Mouse (Mus musculus): ENCODE results near the gene Add3. TPM values are rescaled to one million over a fixed set of nuclear protein-coding genes. Genes with fewer than 3 reads are reported as not detected.

The Add3 gene
- total and polyA plus RNA-seq, 3 experiments, result 10.9 to 89.2 (median 81.6) TPM

DNA sequence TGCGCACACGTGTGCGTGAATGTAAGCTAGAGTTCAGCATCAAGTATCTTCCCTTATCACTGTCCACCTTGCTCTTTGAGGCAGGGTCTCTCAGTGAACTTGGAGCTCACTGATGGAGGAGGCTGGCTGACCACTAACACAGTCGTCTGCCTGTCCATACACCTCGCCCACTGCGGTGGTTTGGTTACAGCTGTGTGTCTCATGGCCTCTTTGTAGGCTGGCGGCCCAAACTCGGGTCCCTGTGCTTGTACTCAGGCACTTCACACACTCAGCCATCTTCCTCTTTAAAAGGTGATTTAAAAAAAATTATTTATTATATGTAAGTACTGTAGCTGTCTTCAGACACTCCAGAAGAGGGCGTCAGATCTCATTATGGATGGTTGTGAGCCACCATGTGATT is 59.5 kb downstream of the Add3 start:
- ATAC-seq (ENCODE audit: extremely low read depth, insufficient number of reproducible peaks, low FRiP score, poor library complexity, severe bottlenecking) (no peak), DNase-seq (ENCODE audit: low spot score) (no peak)
- Histone ChIP-seq H3K4me1 (ENCODE audit: insufficient read depth, low read depth, low read length) (peaks cover 50% of the 10 kb centered on the region), H3K27me3 (ENCODE audit: insufficient read depth, low read length) (no peaks in the 10 kb centered on the region), H3K4me3 (ENCODE audit: low read depth, low read length) (no peak overlapping the region), H3K9me3 (replicated peaks) (no peaks in the 10 kb centered on the region; the same call in 1 of the 2 replicates), H3K36me3 (replicated peaks) (peaks cover 50% of the 10 kb centered on the region)
- TF ChIP-seq GATA1 (IDR thresholded peaks at IDR 0.05; ENCODE audit: borderline replicate concordance, low read length) (no peak), CTCF (IDR thresholded peaks at IDR 0.05; ENCODE audit: low read depth, low read length) (no peak), GATA2 (IDR thresholded peaks at IDR 0.05; ENCODE audit: borderline replicate concordance, low read depth, low read length) (no peak), TAL1 (conservative IDR thresholded peaks at IDR 0.05; ENCODE audit: low read depth, low read length) (no peak), POLR2AphosphoS5 (IDR thresholded peaks at IDR 0.05; ENCODE audit: insufficient replicate concordance, low read depth, low read length) (no peak)

DNA sequence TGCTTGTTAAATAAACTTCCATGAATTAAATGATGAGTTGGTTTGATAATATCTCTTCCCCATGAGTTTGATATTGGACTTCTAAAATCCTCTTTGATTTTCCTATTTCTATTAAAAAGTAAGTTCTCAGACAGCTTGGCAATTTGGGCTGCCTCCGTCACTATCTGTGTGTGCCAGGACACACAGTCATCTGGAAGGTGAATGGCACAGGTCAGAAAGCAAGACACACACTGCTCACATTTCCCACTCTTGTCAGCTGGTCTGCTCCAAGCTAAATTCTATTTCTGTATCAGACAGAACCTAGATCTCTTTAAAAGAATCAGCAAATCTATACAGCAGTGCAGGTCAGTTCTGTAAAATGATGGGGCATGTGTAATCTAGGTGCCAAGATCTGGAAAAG is 61.9 kb downstream of the Add3 start:
- ATAC-seq (ENCODE audit: extremely low read depth, insufficient number of reproducible peaks, low FRiP score, poor library complexity, severe bottlenecking), result no peak
- H3K4me1 ChIP-seq (ENCODE audit: insufficient read depth, low read depth, low read length), result peaks cover 43% of the 10 kb centered on the region
- TF ChIP-seq TAL1 (conservative IDR thresholded peaks at IDR 0.05; ENCODE audit: low read depth, low read length), result no peak
- no peak for TF ChIP-seq POLR2AphosphoS5 (IDR thresholded peaks at IDR 0.05; ENCODE audit: insufficient replicate concordance, low read depth, low read length)
- TF ChIP-seq GATA2 (IDR thresholded peaks at IDR 0.05; ENCODE audit: borderline replicate concordance, low read depth, low read length), result no peak
- TF ChIP-seq CTCF (IDR thresholded peaks at IDR 0.05; ENCODE audit: low read depth, low read length), result no peak
- no peak for TF ChIP-seq GATA1 (IDR thresholded peaks at IDR 0.05; ENCODE audit: borderline replicate concordance, low read length)
- H3K9me3 ChIP-seq (replicated peaks), result no peaks in the 10 kb centered on the region; the same call in 1 of the 2 replicates
- DNase-seq (ENCODE audit: low spot score), result no peak
- H3K4me3 ChIP-seq (ENCODE audit: low read depth, low read length), result no peak overlapping the region
- peaks cover 52% of the 10 kb centered on the region for H3K36me3 ChIP-seq (replicated peaks)
- H3K27me3 ChIP-seq (ENCODE audit: insufficient read depth, low read length), result no peaks in the 10 kb centered on the region

GRCm38 (mm10) chr19:53206986-53207385 is 66.7 kb downstream of the Add3 start:
- ATAC-seq (ENCODE audit: extremely low read depth, insufficient number of reproducible peaks, low FRiP score, poor library complexity, severe bottlenecking), result no peak
- peaks cover 34% of the 10 kb centered on the region for H3K36me3 ChIP-seq (replicated peaks)
- H3K4me1 ChIP-seq (ENCODE audit: insufficient read depth, low read depth, low read length), result peaks cover 49% of the 10 kb centered on the region
- no peak for DNase-seq (ENCODE audit: low spot score)
- no peaks in the 10 kb centered on the region for H3K27me3 ChIP-seq (ENCODE audit: insufficient read depth, low read length)
- H3K9me3 ChIP-seq (replicated peaks), result no peaks in the 10 kb centered on the region; the same call in 1 of the 2 replicates
- H3K4me3 ChIP-seq (ENCODE audit: low read depth, low read length), result no peak overlapping the region
- TF ChIP-seq GATA2 (IDR thresholded peaks at IDR 0.05; ENCODE audit: borderline replicate concordance, low read depth, low read length), result no peak
- TF ChIP-seq CTCF (IDR thresholded peaks at IDR 0.05; ENCODE audit: low read depth, low read length), result no peak
- TF ChIP-seq GATA1 (IDR thresholded peaks at IDR 0.05; ENCODE audit: borderline replicate concordance, low read length), result no peak
- no peak for TF ChIP-seq TAL1 (conservative IDR thresholded peaks at IDR 0.05; ENCODE audit: low read depth, low read length)
- TF ChIP-seq POLR2AphosphoS5 (IDR thresholded peaks at IDR 0.05; ENCODE audit: insufficient replicate concordance, low read depth, low read length), result no peak

DNA sequence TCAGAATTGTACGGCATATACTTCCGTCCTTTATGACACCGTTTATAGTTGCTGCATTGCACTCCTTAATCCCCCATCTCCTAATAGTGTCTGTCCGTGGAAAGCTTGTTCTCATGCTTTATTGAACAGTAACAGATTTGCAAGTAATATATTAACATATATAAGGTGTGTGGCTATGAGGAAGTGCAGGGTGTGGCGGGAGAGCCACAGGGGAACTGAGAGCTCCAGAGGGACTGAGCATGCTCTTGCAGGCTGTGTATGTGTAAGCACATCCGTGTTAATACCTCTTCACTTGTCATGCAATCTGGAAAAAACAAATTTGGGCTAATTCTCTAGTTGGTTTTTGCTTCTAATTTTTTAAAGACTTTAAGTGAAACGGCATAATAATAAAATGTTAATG is 68.6 kb downstream of the Add3 start:
- H3K4me1 ChIP-seq (ENCODE audit: insufficient read depth, low read depth, low read length), result peaks cover 50% of the 10 kb centered on the region
- peaks cover 32% of the 10 kb centered on the region for H3K36me3 ChIP-seq (replicated peaks)
- no peaks in the 10 kb centered on the region for H3K27me3 ChIP-seq (ENCODE audit: insufficient read depth, low read length)
- ATAC-seq (ENCODE audit: extremely low read depth, insufficient number of reproducible peaks, low FRiP score, poor library complexity, severe bottlenecking) (no peak; the same call in 1 of the 2 replicates), DNase-seq (ENCODE audit: low spot score) (no peak)
- H3K9me3 ChIP-seq (replicated peaks), result no peaks in the 10 kb centered on the region
- no peak overlapping the region for H3K4me3 ChIP-seq (ENCODE audit: low read depth, low read length)
- TF ChIP-seq POLR2AphosphoS5 (IDR thresholded peaks at IDR 0.05; ENCODE audit: insufficient replicate concordance, low read depth, low read length) (no peak), TAL1 (conservative IDR thresholded peaks at IDR 0.05; ENCODE audit: low read depth, low read length) (no peak), CTCF (IDR thresholded peaks at IDR 0.05; ENCODE audit: low read depth, low read length) (no peak), GATA2 (IDR thresholded peaks at IDR 0.05; ENCODE audit: borderline replicate concordance, low read depth, low read length) (no peak), GATA1 (IDR thresholded peaks at IDR 0.05; ENCODE audit: borderline replicate concordance, low read length) (no peak)

GRCm38 (mm10) chr19:53210251-53210650 is 70.0 kb downstream of the Add3 start:
- peaks cover 41% of the 10 kb centered on the region for H3K36me3 ChIP-seq (replicated peaks)
- H3K9me3 ChIP-seq (replicated peaks), result no peaks in the 10 kb centered on the region
- H3K4me1 ChIP-seq (ENCODE audit: insufficient read depth, low read depth, low read length), result peaks cover 49% of the 10 kb centered on the region
- DNase-seq (ENCODE audit: low spot score) (no peak), ATAC-seq (ENCODE audit: extremely low read depth, insufficient number of reproducible peaks, low FRiP score, poor library complexity, severe bottlenecking) (no peak)
- H3K27me3 ChIP-seq (ENCODE audit: insufficient read depth, low read length), result no peaks in the 10 kb centered on the region
- H3K4me3 ChIP-seq (ENCODE audit: low read depth, low read length), result no peak overlapping the region
- TF ChIP-seq GATA1 (IDR thresholded peaks at IDR 0.05; ENCODE audit: borderline replicate concordance, low read length) (no peak), CTCF (IDR thresholded peaks at IDR 0.05; ENCODE audit: low read depth, low read length) (no peak), GATA2 (IDR thresholded peaks at IDR 0.05; ENCODE audit: borderline replicate concordance, low read depth, low read length) (no peak), TAL1 (conservative IDR thresholded peaks at IDR 0.05; ENCODE audit: low read depth, low read length) (no peak), POLR2AphosphoS5 (IDR thresholded peaks at IDR 0.05; ENCODE audit: insufficient replicate concordance, low read depth, low read length) (no peak)

DNA sequence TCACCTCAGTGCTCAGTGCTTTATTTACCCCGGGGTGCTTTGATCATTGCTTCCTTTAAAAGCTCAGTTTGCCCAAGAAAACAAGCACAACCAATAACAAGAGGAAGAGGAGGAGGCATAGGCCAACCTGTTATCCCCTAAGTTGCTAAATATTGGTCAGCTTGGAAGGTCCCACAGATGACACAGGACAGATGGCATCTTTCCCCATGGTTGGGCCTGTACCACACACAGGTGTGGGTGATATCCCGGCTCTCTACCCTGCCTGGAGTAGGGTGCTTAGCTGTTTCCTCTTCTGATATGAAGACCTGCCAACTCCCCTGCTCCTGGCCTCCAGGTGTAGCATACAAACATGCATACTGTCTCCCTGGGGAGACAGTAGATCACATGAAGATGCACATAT is 75.1 kb downstream of the Add3 start:
- H3K4me1 ChIP-seq (ENCODE audit: insufficient read depth, low read depth, low read length), result peaks cover 34% of the 10 kb centered on the region

More for the DNA sequence above, 75.1 kb downstream of the Add3 start:
- H3K9me3 ChIP-seq (replicated peaks), result no peaks in the 10 kb centered on the region
- ATAC-seq (ENCODE audit: extremely low read depth, insufficient number of reproducible peaks, low FRiP score, poor library complexity, severe bottlenecking) (no peak), DNase-seq (ENCODE audit: low spot score) (no peak)
- no peaks in the 10 kb centered on the region for H3K27me3 ChIP-seq (ENCODE audit: insufficient read depth, low read length)
- no peak for TF ChIP-seq CTCF (IDR thresholded peaks at IDR 0.05; ENCODE audit: low read depth, low read length)
- no peak for TF ChIP-seq POLR2AphosphoS5 (IDR thresholded peaks at IDR 0.05; ENCODE audit: insufficient replicate concordance, low read depth, low read length)
- TF ChIP-seq GATA1 (IDR thresholded peaks at IDR 0.05; ENCODE audit: borderline replicate concordance, low read length), result no peak
- TF ChIP-seq GATA2 (IDR thresholded peaks at IDR 0.05; ENCODE audit: borderline replicate concordance, low read depth, low read length), result no peak
- TF ChIP-seq TAL1 (conservative IDR thresholded peaks at IDR 0.05; ENCODE audit: low read depth, low read length), result no peak
- peaks cover 57% of the 10 kb centered on the region for H3K36me3 ChIP-seq (replicated peaks)
- no peak overlapping the region for H3K4me3 ChIP-seq (ENCODE audit: low read depth, low read length)
